Mouse (Mus musculus) midbrain, embryonic 13.5 days (tissue): ENCODE results near the gene Mfsd4b2. TPM values are rescaled to one million over a fixed set of nuclear protein-coding genes. Genes with fewer than 3 reads are reported as not detected.
A peak's percentile ranks its signal among the peaks of the same experiment; 100 is the strongest.
"Not testable (repeated sequence)": the region's sequence is repeated elsewhere in the genome, so short reads cannot be mapped to it uniquely, and the experiment has no call there.

Experiments
- ATAC-seq: fragments of 200-750 bp; cut with Nextera tagmentation; 2 replicates; pipeline ENCODE4 v1.8.0; 2017; ENCODE audit warnings: mild to moderate bottlenecking, moderate TSS enrichment, moderate library complexity
- H3K27ac ChIP-seq: fragments of 300-500 bp; sonication (generic); 2 replicates; pipeline ENCODE4 v1.5.1; 2015; ENCODE audit warnings: inconsistent platforms, mild to moderate bottlenecking, moderate library complexity
- H3K27me3 ChIP-seq: fragments of 300-500 bp; sonication (generic); 2 replicates; pipeline ENCODE4 v1.6.1; 2015; ENCODE audit warnings: mild to moderate bottlenecking, inconsistent platforms
- H3K36me3 ChIP-seq: fragments of 300-500 bp; sonication (generic); 2 replicates; pipeline ENCODE4 v1.6.1; 2015; ENCODE audit warnings: mild to moderate bottlenecking, inconsistent platforms
- H3K4me1 ChIP-seq: fragments of 300-500 bp; sonication (generic); replicated peaks from 2 replicates; pipeline ENCODE4 v1.6.1; 2015; ENCODE audit warnings: inconsistent platforms
- H3K4me2 ChIP-seq: fragments of 300-500 bp; sonication (generic); replicated peaks from 2 replicates; pipeline ENCODE4 v1.6.1; 2015; ENCODE audit warnings: moderate library complexity, mild to moderate bottlenecking, inconsistent platforms
- H3K4me3 ChIP-seq: fragments of 300-500 bp; sonication (generic); replicated peaks from 2 replicates; pipeline ENCODE4 v1.5.1; 2015; ENCODE audit warnings: mild to moderate bottlenecking, inconsistent platforms
- H3K9ac ChIP-seq: fragments of 300-500 bp; sonication (generic); replicated peaks from 2 replicates; pipeline ENCODE4 v1.6.1; 2015; ENCODE audit warnings: mild to moderate bottlenecking, inconsistent platforms
- H3K9me3 ChIP-seq: fragments of 300-500 bp; sonication (generic); 2 replicates; pipeline ENCODE4 v1.6.1; 2016; ENCODE audit warnings: mild to moderate bottlenecking, inconsistent platforms
- WGBS: fragments of 180-500 bp; shearing (Covaris S2); methylation state at CpG from one replicate; pipeline ENCODE4 v1.1.7; 2015; 5-methylcytosine and 5-hydroxymethylcytosine counted together
- polyA plus RNA-seq: library from polyadenylated mRNA; unstranded; fragments of >200 nt; fragmentation: Nextera tagmentation; extraction: Ambion mirVana; gene quantifications from 2 replicates; pipeline ENCODE4 v1.2.1, GENCODE M21; 2015

Mfsd4b2 gene
- polyA plus RNA-seq = not detected in 2 replicates

- peak within 1 kb of the TSS; percentile 60 for H3K9ac ChIP-seq
- H3K4me1 ChIP-seq = peaks cover 10% of the 10 kb centered on the region
- peak within 1 kb of the TSS; percentile 44 for H3K4me3 ChIP-seq
- no peak within 1 kb of the TSS for H3K27ac ChIP-seq
- H3K4me2 ChIP-seq = peak within 1 kb of the TSS; percentile 74
- no peaks in the 10 kb centered on the region for H3K9me3 ChIP-seq
- peaks cover 30% of the 10 kb centered on the region for H3K27me3 ChIP-seq
- WGBS = 1% methylated on average over 41 of the region's 41 CpGs
- ATAC-seq = peak; percentile 83
- no peaks in the 10 kb centered on the region for H3K36me3 ChIP-seq
Observed at GRCm38 (mm10) chr10:39926616-39927139, at the start of gene Mfsd4b2. Gene Mfsd4b2 (minus strand): TSS chr10:39926923.

GRCm38 (mm10) chr10:39975771-39976170 lies 49.0 kb upstream of the Mfsd4b2 start:
- Histone ChIP-seq H3K27me3 (no peaks in the 10 kb centered on the region), H3K4me1 (no peaks in the 10 kb centered on the region), H3K27ac (no peak overlapping the region), H3K36me3 (no peaks in the 10 kb centered on the region), H3K4me2 (no peak overlapping the region), H3K4me3 (no peak overlapping the region), H3K9ac (no peak overlapping the region), H3K9me3 (0 out of 2 replicates have a peak, but pooled peaks cover 8% of the 10 kb centered on the region)
- no peak for ATAC-seq
- WGBS = 39% methylated on average over 2 of the region's 2 CpGs

- Histone ChIP-seq H3K9ac (no peak overlapping the region), H3K4me2 (no peak overlapping the region), H3K27me3 (no peaks in the 10 kb centered on the region), H3K4me1 (no peaks in the 10 kb centered on the region), H3K36me3 (no peaks in the 10 kb centered on the region), H3K9me3 (0 out of 2 replicates have a peak, but pooled peaks cover 8% of the 10 kb centered on the region), H3K27ac (no peak overlapping the region), H3K4me3 (no peak overlapping the region)
- WGBS = 71% methylated on average over 11 of the region's 11 CpGs
- no peak for ATAC-seq
Observed at GRCm38 (mm10) chr10:39974982-39975381, 48.3 kb upstream of the Mfsd4b2 start.

- WGBS = 86% methylated on average over 3 of the region's 3 CpGs
- H3K4me2 ChIP-seq = no peak overlapping the region
- no peak for ATAC-seq
- H3K4me1 ChIP-seq = no peaks in the 10 kb centered on the region
- H3K36me3 ChIP-seq = no peaks in the 10 kb centered on the region
- H3K9me3 ChIP-seq = no peaks in the 10 kb centered on the region
- H3K4me3 ChIP-seq = no peak overlapping the region
- no peak overlapping the region for H3K9ac ChIP-seq
- no peaks in the 10 kb centered on the region for H3K27me3 ChIP-seq
- H3K27ac ChIP-seq = no peak overlapping the region
Observed at GRCm38 (mm10) chr10:39967512-39967911, 40.8 kb upstream of the Mfsd4b2 start.

- peaks cover 10% of the 10 kb centered on the region; the same call in 1 of the 2 replicates for H3K4me1 ChIP-seq
- 65% methylated on average over 1 of the region's 1 CpGs for WGBS
- H3K9me3 ChIP-seq = no peaks in the 10 kb centered on the region
- ATAC-seq = no peak
- H3K9ac ChIP-seq = no peak overlapping the region
- no peak overlapping the region for H3K4me3 ChIP-seq
- H3K27me3 ChIP-seq = peaks cover 21% of the 10 kb centered on the region
- H3K27ac ChIP-seq = no peak overlapping the region
- H3K4me2 ChIP-seq = no peak overlapping the region
- H3K36me3 ChIP-seq = no peaks in the 10 kb centered on the region
Observed at GRCm38 (mm10) chr10:39961906-39962305, 35.2 kb upstream of the Mfsd4b2 start.

GRCm38 (mm10) chr10:39960441-39960822 lies 33.7 kb upstream of the Mfsd4b2 start:
- H3K4me3 ChIP-seq = peak overlapping the region; percentile 51
- H3K4me2 ChIP-seq = peak overlapping the region; percentile 77
- peaks cover 21% of the 10 kb centered on the region for H3K27me3 ChIP-seq
- H3K9me3 ChIP-seq = no peaks in the 10 kb centered on the region
- peak; percentile 60 for ATAC-seq
- H3K36me3 ChIP-seq = no peaks in the 10 kb centered on the region
- H3K9ac ChIP-seq = no peak overlapping the region; the same call in 1 of the 2 replicates
- WGBS = 43% methylated on average over 11 of the region's 11 CpGs
- H3K27ac ChIP-seq = no peak overlapping the region
- H3K4me1 ChIP-seq = peaks cover 10% of the 10 kb centered on the region; the same call in 1 of the 2 replicates

- H3K36me3 ChIP-seq = no peaks in the 10 kb centered on the region
- H3K4me2 ChIP-seq = peak within 1 kb of the TSS; percentile 77
- H3K4me3 ChIP-seq = peak within 1 kb of the TSS; percentile 51
- peak; percentile 99 for ATAC-seq
- no peak within 1 kb of the TSS for H3K27ac ChIP-seq
- H3K9me3 ChIP-seq = no peaks in the 10 kb centered on the region
- H3K4me1 ChIP-seq = peaks cover 10% of the 10 kb centered on the region; the same call in 1 of the 2 replicates
- peaks cover 21% of the 10 kb centered on the region for H3K27me3 ChIP-seq
- WGBS = under 1% methylated on average over 38 of the region's 38 CpGs
- peak within 1 kb of the TSS; percentile 51 for H3K9ac ChIP-seq
Observed at GRCm38 (mm10) chr10:39959761-39960440, 33.2 kb upstream of the Mfsd4b2 start, which contains the start of gene Mfsd4b3. Gene Mfsd4b3 (minus strand): TSS chr10:39960153.

GRCm38 (mm10) chr10:39958266-39958665 lies 31.5 kb upstream of the Mfsd4b2 start:
- H3K9me3 ChIP-seq = no peaks in the 10 kb centered on the region
- no peak overlapping the region for H3K9ac ChIP-seq
- 78% methylated on average over 4 of the region's 4 CpGs for WGBS
- H3K36me3 ChIP-seq = no peaks in the 10 kb centered on the region
- H3K4me2 ChIP-seq = no peak overlapping the region
- no peak overlapping the region for H3K4me3 ChIP-seq
- no peak for ATAC-seq
- H3K27ac ChIP-seq = no peak overlapping the region
- peaks cover 10% of the 10 kb centered on the region; the same call in 1 of the 2 replicates for H3K4me1 ChIP-seq
- peaks cover 21% of the 10 kb centered on the region for H3K27me3 ChIP-seq

GRCm38 (mm10) chr10:39956340-39956878 lies 29.7 kb upstream of the Mfsd4b2 start:
- no peak overlapping the region for H3K4me2 ChIP-seq
- ATAC-seq = no peak
- H3K27ac ChIP-seq = no peak overlapping the region
- no peaks in the 10 kb centered on the region for H3K9me3 ChIP-seq
- H3K27me3 ChIP-seq = peaks cover 29% of the 10 kb centered on the region
- H3K36me3 ChIP-seq = no peaks in the 10 kb centered on the region
- H3K9ac ChIP-seq = no peak overlapping the region
- H3K4me3 ChIP-seq = no peak overlapping the region
- peaks cover 10% of the 10 kb centered on the region; the same call in 1 of the 2 replicates for H3K4me1 ChIP-seq
- 71% methylated on average over 2 of the region's 2 CpGs for WGBS

GRCm38 (mm10) chr10:39955163-39955562 lies 28.4 kb upstream of the Mfsd4b2 start:
- no peak overlapping the region for H3K4me2 ChIP-seq
- no peak overlapping the region for H3K4me3 ChIP-seq
- ATAC-seq = no peak
- H3K27me3 ChIP-seq = peaks cover 32% of the 10 kb centered on the region
- no peak overlapping the region for H3K27ac ChIP-seq
- peaks cover 6% of the 10 kb centered on the region; the same call in 1 of the 2 replicates for H3K4me1 ChIP-seq
- H3K9ac ChIP-seq = no peak overlapping the region
- WGBS = 90% methylated on average over 2 of the region's 2 CpGs
- H3K9me3 ChIP-seq = no peaks in the 10 kb centered on the region
- H3K36me3 ChIP-seq = no peaks in the 10 kb centered on the region

GRCm38 (mm10) chr10:39949377-39949954 lies 22.7 kb upstream of the Mfsd4b2 start:
- H3K27me3 ChIP-seq = peaks cover 14% of the 10 kb centered on the region
- H3K36me3 ChIP-seq = no peaks in the 10 kb centered on the region
- 61% methylated on average over 2 of the region's 2 CpGs for WGBS
- H3K9me3 ChIP-seq = no peaks in the 10 kb centered on the region
- no peak overlapping the region for H3K27ac ChIP-seq
- no peak overlapping the region for H3K4me2 ChIP-seq
- no peaks in the 10 kb centered on the region for H3K4me1 ChIP-seq
- H3K4me3 ChIP-seq = no peak overlapping the region
- peak; percentile 55; the same call in 1 of the 2 replicates for ATAC-seq
- no peak overlapping the region for H3K9ac ChIP-seq

GRCm38 (mm10) chr10:39947195-39947594 lies 20.5 kb upstream of the Mfsd4b2 start:
- ATAC-seq, H3K9ac ChIP-seq, H3K4me3 ChIP-seq, H3K9me3 ChIP-seq, H3K4me2 ChIP-seq, H3K4me1 ChIP-seq, H3K36me3 ChIP-seq, H3K27ac ChIP-seq: not testable (repeated sequence)
- 88% methylated on average over 3 of the region's 3 CpGs for WGBS
- H3K27me3 ChIP-seq = peaks cover 11% of the 10 kb centered on the region
